Mouse (Mus musculus): ENCODE data around the gene Stard9.

- TF ChIP-seq POLR2A (IDR thresholded peaks at IDR 0.05; ENCODE audit: extremely low read depth, insufficient read depth, low read length) = peak; percentile 94
- TF ChIP-seq CTCF (IDR thresholded peaks at IDR 0.05; ENCODE audit: extremely low read depth, insufficient read depth, low read length) = no peak
Observed at GRCm38 (mm10) chr2:120731167-120731862, 102.4 kb downstream of the Stard9 start.

Measured in cortical plate, adult 2 months (tissue).